Mouse (Mus musculus) layer of hippocampus, adult 9-11 months (tissue): ENCODE results near the gene Wrap53.
"Not testable (repeated sequence)": the region's sequence is repeated elsewhere in the genome, so short reads cannot be mapped to it uniquely, and the experiment has no call there.

Source experiments
- DNase-seq: peaks from one replicate; pipeline ENCODE4 v3.0.0; 2022

Wrap53 gene

DNA sequence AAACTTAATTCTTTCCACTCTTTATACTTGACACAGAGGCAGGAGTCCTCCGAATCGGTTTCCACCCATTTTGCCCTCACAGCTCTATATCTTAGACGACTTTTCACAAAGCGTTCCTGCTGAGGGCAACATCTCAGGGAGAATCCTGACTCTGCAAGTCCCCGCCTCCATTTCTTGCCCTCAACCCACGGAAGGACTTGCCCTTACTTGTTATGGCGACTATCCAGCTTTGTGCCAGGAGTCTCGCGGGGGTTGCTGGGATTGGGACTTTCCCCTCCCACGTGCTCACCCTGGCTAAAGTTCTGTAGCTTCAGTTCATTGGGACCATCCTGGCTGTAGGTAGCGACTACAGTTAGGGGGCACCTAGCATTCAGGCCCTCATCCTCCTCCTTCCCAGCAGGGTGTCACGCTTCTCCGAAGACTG is at the start of gene Wrap53, which contains the start of gene Trp53:
TSS of gene Wrap53 (minus strand) at position 165 of the 424 bp plus-strand sequence.
TSS of gene Trp53 (plus strand) at position 269 of the 424 bp plus-strand sequence.
- DNase-seq: peak; percentile 94

GRCm38 (mm10) chr11:69629802-69630201 is 49.7 kb upstream of the Wrap53 start:
- DNase-seq: no peak

GRCm38 (mm10) chr11:69628286-69628685 is 48.2 kb upstream of the Wrap53 start:
- DNase-seq: peak; percentile 67

DNA sequence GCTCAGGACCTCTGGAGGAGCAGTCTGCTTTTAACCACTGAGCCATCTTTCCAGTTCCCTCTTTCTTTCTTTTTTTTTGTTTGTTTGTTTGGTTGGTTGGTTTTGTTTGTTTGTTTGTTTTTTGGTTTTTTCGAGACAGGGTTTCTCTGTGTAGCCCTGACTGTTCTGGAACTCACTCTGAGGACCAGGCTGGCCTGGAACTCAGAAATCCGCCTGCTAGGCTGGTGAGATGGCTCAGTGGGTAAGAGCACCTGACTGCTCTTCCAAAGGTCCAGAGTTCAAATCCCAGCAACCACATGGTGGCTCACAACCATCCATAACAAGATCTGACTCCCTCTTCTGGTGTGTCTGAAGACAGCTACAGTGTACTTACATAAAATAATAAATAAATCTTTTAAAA is 44.3 kb upstream of the Wrap53 start:
- DNase-seq: not testable (repeated sequence)

DNA sequence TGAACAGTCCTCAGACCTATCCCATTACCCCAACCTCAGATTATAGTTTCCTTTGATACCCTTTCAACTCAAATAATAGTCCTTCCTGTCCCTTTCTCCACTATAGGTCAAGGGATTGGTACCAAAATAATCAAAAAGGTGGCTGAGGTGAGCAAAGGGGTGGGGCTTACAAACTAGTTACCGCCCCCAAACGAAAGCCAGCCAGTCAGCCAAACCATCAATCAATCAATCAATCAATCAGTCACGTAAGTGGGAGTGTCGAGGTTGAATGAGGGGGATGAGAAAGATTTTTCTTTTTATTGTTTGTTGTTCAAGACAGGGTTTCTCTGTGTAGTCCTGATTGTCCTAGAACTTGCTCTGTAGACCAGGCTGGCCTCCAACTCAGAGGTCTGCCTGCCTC is 43.0 kb upstream of the Wrap53 start:
- DNase-seq: no peak

GRCm38 (mm10) chr11:69622406-69622805 is 42.4 kb upstream of the Wrap53 start:
- DNase-seq: no peak

DNA sequence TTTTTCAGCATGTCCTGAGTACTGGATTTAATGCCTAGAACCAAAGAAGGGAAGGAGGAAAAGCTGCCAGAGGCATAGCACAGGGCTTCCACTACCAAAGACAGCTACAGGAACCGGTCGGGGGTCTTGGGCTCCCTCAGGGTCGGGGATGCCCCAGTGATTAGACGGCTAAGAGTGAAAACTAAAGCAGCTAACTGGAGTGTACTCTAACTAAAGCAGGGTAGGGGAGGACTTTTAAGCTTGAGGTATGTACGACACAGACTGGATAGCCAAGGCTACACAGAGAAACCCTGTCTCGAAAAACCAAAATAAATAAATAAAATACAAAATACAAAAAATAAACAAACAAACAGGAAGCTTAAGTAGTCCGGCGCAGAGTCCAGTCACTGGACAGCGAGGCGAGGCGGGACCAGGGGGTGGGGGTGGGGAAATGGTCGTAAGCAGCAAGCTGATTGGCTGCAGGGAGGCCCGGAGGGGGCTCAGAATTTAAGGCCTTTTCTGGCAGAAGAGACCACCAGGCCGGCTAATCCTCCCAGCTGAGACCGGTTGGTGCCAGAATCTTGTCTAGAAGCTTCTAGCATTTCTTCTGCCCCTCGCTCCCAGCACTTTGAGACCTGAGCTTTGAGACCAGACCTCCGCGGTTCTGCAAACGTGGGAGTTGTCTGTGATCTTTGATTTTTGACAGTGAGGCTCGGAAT is 41.7 kb upstream of the Wrap53 start, which contains the start of gene Sat2:
TSS of gene Sat2 (plus strand) at position 454 of the 698 bp plus-strand sequence.
- DNase-seq: no peak

GRCm38 (mm10) chr11:69620394-69621081 is 40.5 kb upstream of the Wrap53 start:
- no peak for DNase-seq

DNA sequence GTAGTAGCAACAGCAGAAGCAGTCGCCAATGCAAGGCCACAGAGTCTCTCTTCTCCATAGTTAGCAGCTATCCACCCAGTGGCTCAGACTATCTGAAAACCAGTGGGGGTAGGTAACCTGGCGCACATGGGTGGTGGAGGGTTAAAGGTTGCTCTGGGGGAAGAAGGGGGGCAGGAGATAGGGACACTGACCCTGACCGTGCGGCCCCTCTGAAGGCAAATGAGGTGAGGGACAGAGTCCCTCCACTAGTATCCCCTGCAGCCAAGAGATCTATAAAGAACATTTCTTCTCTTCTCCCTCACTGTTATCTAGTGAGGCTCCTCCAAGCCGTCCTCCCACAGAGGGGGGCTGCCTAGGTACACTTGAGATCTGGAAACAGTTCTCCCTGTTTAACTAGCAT is 37.8 kb upstream of the Wrap53 start, which contains the start of gene Shbg:
TSS of gene Shbg (minus strand) at position 101 of the 400 bp plus-strand sequence.
- DNase-seq: no peak

- no peak for DNase-seq
Measured at GRCm38 (mm10) chr11:69616781-69617180, 36.7 kb upstream of the Wrap53 start.

DNA sequence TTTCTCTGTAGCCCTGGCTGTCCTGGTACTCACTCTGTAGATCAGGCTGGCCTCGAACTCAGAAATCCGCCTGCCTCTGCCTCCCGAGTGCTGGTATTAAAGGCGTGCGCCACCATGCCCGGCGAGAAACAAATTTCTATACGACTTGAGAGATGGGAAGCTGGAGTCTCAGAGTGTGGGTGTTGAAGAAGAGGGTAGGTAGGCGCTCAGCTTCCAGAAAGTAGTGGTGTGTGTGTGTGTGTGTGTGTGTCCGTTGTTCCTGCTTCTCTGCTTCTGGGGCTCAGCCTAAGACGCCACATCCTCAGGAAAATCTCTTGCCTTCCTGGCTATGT is 34.2 kb upstream of the Wrap53 start:
- not testable (repeated sequence) for DNase-seq

DNA sequence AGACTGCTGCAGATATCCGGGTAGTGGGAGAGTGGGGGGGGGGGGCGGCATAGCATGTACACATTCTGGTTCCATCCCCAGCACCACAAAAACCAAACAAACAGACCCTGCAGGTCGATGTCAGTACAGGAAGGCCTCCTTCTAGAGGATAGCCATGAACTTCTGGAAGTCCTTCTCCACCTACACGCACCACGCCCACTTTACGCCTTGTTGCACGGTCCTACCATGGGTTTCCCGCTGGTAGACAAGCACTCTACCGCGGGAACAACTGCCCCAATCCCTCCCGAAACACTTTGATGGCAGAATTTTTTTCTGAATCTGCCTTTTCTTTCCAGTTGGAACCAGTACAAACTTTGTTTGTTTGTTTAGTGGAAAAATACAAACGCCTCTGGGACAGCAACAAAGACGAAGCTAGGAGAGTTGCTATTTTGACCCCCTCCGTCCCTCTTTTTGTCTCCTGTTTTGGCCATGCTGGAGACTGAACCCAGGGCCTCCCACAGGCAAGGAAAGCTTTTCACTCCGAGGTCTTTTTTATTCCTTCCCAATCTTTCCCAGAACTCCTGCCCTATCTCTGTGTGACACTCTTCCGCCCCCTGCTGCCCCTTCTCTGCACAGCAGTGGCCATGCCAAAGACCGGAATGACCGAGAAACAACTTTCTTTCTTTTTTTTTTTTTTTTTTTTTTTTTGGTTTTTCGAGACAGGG is 33.6 kb upstream of the Wrap53 start:
- DNase-seq: peak; percentile 82

GRCm38 (mm10) chr11:69610899-69611298 is 30.8 kb upstream of the Wrap53 start:
- no peak for DNase-seq

DNA sequence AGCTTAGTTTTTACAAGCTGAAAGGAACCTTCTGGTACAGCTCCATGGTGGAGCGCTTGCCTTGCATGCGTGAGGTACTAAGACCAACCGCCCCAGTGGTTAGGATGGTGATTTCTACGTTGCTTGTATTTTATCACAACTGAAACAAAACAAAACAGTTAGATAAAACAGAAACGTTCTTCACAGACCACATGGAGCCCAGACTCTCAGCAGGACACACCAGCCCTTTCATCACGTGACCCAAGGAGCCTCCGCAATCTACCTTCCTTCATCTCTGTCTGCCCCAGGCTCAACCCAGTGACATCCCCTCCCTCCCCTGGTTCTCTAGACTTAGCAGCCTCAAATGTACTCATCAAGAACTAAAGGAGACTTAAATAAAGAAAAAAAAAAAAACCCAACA is 29.4 kb upstream of the Wrap53 start:
- DNase-seq: no peak

- DNase-seq: no peak
Measured at GRCm38 (mm10) chr11:69608525-69608924, 28.5 kb upstream of the Wrap53 start.

GRCm38 (mm10) chr11:69606832-69607231 is 26.8 kb upstream of the Wrap53 start:
- DNase-seq: no peak

- no peak for DNase-seq
Measured at GRCm38 (mm10) chr11:69606491-69606795, 26.4 kb upstream of the Wrap53 start.

DNA sequence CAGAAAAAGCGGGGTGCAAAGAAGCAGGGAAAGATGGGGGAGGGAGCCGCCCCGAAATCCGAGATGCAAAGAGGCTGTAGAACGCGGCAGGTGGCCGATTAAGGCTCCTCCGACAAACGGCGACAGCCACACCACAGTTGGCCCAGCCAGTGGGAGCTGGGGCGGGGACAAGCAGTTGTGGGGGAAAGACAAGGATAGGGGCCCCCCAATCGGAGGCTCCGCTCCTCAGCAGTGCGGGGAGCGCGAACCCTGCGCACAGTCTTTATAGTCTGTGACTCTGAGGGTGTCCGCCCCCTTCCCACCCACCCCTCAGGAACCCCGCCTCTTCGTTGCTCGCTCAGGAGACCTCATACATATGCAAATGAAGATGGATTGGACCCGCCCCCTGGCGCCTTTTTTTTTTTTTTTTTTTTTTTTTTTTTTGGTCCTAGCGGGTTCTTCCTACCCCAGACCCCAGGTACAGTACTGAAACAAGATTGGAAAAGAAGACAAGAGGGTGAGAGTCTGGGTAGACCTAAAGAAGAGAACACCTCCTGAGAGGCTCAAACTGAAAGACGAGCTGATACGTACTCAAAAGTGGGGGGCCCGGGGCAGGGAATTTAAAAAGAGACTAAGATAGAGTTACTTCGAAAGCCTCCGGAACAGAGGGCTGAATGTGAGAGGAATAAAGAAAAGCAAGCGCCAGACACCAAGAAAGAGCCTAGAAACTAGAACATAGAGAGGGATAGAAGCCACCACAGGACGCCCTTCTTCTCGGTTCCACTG is 25.9 kb upstream of the Wrap53 start, which contains the start of gene Atp1b2:
TSS of gene Atp1b2 (minus strand) at position 217 of the 765 bp plus-strand sequence.
- DNase-seq: peak; percentile 80

GRCm38 (mm10) chr11:69604795-69605664 is 25.0 kb upstream of the Wrap53 start:
- DNase-seq: no peak

GRCm38 (mm10) chr11:69604347-69604746 is 24.3 kb upstream of the Wrap53 start:
- DNase-seq: no peak

GRCm38 (mm10) chr11:69603516-69603915 is 23.5 kb upstream of the Wrap53 start:
- DNase-seq: no peak

DNA sequence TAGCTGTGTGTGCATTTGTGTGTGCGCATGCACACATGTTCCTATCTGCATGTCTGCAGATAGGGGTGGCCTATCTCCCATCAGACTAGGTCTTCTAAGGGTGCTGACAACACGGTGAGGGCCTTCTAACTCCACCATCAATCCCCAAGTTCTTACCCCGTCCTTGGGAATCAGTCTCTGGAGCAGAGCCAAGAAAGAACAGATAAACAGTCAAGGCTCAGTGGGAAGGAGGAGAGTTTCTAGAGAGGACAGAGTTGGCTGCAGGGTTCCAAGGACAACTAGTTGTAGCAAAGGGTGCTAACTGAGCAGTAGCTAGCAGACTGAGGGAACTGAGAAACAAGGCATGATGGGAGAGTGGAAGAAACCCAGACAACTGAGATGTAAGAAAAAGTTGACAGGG is 21.7 kb upstream of the Wrap53 start:
- DNase-seq: no peak
